ENCODE assay signal across 8 mouse cellular contexts in the genomic region with DNA sequence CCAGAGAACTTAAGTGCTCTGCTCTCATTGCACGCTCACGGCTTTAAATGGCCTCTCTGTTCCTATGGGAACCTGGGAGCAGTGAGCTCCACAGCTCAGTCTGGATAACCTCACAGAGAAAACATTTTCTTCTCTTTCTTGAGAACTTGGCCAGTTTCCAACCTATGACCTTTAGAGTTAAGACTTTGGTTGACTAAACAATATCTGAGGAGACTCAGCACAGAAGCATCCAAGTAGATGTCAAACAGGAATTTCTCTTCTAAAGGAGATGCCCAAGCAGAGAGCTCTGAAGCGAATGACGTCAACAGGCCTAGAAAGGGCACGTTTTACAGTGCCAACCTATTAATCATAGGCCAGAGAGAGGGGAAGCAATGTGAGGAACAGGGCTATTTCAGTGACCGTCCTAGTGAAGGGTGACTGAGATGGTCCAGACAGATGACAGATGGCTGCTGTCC.
DNase-seq lines count a peak whose midpoint lies in the region; ATAC-seq and TF ChIP-seq lines count a peak whose summit lies in the region.

No protein-coding gene starts in this region.

- peaks cover 46% of the 10 kb centered on the region for H3K36me3 ChIP-seq in hindbrain, embryonic 13.5 days
- H3K36me3 ChIP-seq in hindbrain, embryonic 11.5 days (ENCODE audit: control insufficient read depth, insufficient read depth, low read length) = no peaks in the 10 kb centered on the region
- H3K36me3 ChIP-seq in heart, postnatal 0 days (replicated peaks; ENCODE audit: control insufficient read depth, insufficient read depth, low read length) = peaks cover 22% of the 10 kb centered on the region

- 0 out of 2 replicates have a peak, but pooled peaks cover 3% of the 10 kb centered on the region for H3K4me1 ChIP-seq in hindbrain, embryonic 13.5 days (replicated peaks)
- H3K4me1 ChIP-seq in hindbrain, embryonic 11.5 days (replicated peaks; ENCODE audit: control insufficient read depth, insufficient read depth, low read length) = no peaks in the 10 kb centered on the region
- H3K4me1 ChIP-seq in heart, postnatal 0 days (ENCODE audit: control insufficient read depth, insufficient read depth) = peaks cover 31% of the 10 kb centered on the region

- no peaks in the 10 kb centered on the region for H3K9me3 ChIP-seq in hindbrain, embryonic 13.5 days
- H3K9me3 ChIP-seq in hindbrain, embryonic 11.5 days (ENCODE audit: control insufficient read depth, low read length) = no peaks in the 10 kb centered on the region
- H3K9me3 ChIP-seq in heart, postnatal 0 days (replicated peaks; ENCODE audit: control insufficient read depth, low read length) = no peaks in the 10 kb centered on the region

- no peak overlapping the region for H3K9ac ChIP-seq in hindbrain, embryonic 13.5 days
- H3K9ac ChIP-seq in hindbrain, embryonic 11.5 days (ENCODE audit: low read depth, low read length) = no peak overlapping the region
- H3K9ac ChIP-seq in heart, postnatal 0 days (replicated peaks; ENCODE audit: low read depth, low read length) = no peak overlapping the region

- TF ChIP-seq CTCF in heart, postnatal 0 days (IDR thresholded peaks at IDR 0.05; ENCODE audit: low read depth) = no peak

- peak overlapping the region; percentile 40; the same call in 1 of the 2 replicates for H3K27ac ChIP-seq in hindbrain, embryonic 13.5 days
- H3K27ac ChIP-seq in hindbrain, embryonic 11.5 days (ENCODE audit: low read depth, low read length) = no peak overlapping the region
- H3K27ac ChIP-seq in heart, postnatal 0 days (ENCODE audit: low read depth) = peak overlapping the region; percentile 56

- H3K4me3 ChIP-seq in hindbrain, embryonic 13.5 days = no peak overlapping the region
- H3K4me3 ChIP-seq in hindbrain, embryonic 11.5 days (ENCODE audit: low read depth, low read length) = no peak overlapping the region
- no peak overlapping the region for H3K4me3 ChIP-seq in heart, postnatal 0 days (ENCODE audit: low read depth, low read length)

- no peak for DNase-seq in hindbrain, embryonic 11.5 days (ENCODE audit: low spot score)
- peak; percentile 40 for DNase-seq in adrenal gland, postnatal 10 days
- peak; percentile 87 for DNase-seq in heart, postnatal 0 days (ENCODE audit: low spot score)
- DNase-seq in lung, postnatal 4 days = peak; percentile 30 to 42
- DNase-seq in spleen, postnatal 14 days (ENCODE audit: low spot score in 2 of 2) = no peak
- no peak for DNase-seq in thymus, adult 18-20 months
- no peak for DNase-seq in left cerebral cortex, adult 9 months (ENCODE audit: low spot score in 2 of 2)

- ATAC-seq in hindbrain, embryonic 13.5 days (ENCODE audit: low FRiP score) = 0 out of 2 replicates have a peak, but pooled peaks have one; percentile 57
- no peak for ATAC-seq in hindbrain, embryonic 11.5 days (ENCODE audit: low FRiP score)
- ATAC-seq in heart, postnatal 0 days (ENCODE audit: insufficient read depth, low read depth) = peak; percentile 69

- WGBS in hindbrain, embryonic 13.5 days = 61% methylated on average over 6 of the region's 6 CpGs
- WGBS in hindbrain, embryonic 11.5 days = 81% methylated on average over 6 of the region's 6 CpGs
- WGBS in heart, postnatal 0 days = 21% methylated on average over 6 of the region's 6 CpGs

- TF ChIP-seq EP300 in heart, postnatal 0 days (IDR thresholded peaks at IDR 0.05; ENCODE audit: low read depth) = no peak

- H3K4me2 ChIP-seq in hindbrain, embryonic 13.5 days = no peak overlapping the region
- H3K4me2 ChIP-seq in hindbrain, embryonic 11.5 days (replicated peaks; ENCODE audit: low read depth, low read length) = no peak overlapping the region
- no peak overlapping the region for H3K4me2 ChIP-seq in heart, postnatal 0 days (ENCODE audit: low read depth, low read length)

- H3K27me3 ChIP-seq in hindbrain, embryonic 13.5 days = no peaks in the 10 kb centered on the region
- H3K27me3 ChIP-seq in hindbrain, embryonic 11.5 days (ENCODE audit: control insufficient read depth, insufficient read depth, low read length) = no peaks in the 10 kb centered on the region
- H3K27me3 ChIP-seq in heart, postnatal 0 days (ENCODE audit: control insufficient read depth, insufficient read depth, low read length) = no peaks in the 10 kb centered on the region

Comparison
In these comparisons a context has a peak if more than half of its experiments do, and no peak if none do; other contexts are left out.
1. DNase-seq: peak in adrenal gland, postnatal 10 days (single experiment), heart, postnatal 0 days (single experiment) and lung, postnatal 4 days (2 of 2); none in hindbrain, embryonic 11.5 days (single experiment), spleen, postnatal 14 days (0 of 2), thymus, adult 18-20 months (0 of 2) and left cerebral cortex, adult 9 months (0 of 2).